Mouse (Mus musculus): ENCODE measurements around the gene Pde1a. TPM values are rescaled to one million over a fixed set of nuclear protein-coding genes. Genes with fewer than 3 reads are reported as not detected.

Pde1a gene
- polyA plus RNA-seq (2015; fragmentation: Nextera tagmentation; extraction: Ambion mirVana): 35.2 and 37.5 TPM in 2 replicates

GRCm38 (mm10) chr2:80128861-80129698, at the start of gene Pde1a:
Gene Pde1a, minus strand, starts transcription at chr2:80129458.
- 11% methylated on average over 21 of the region's 21 CpGs for WGBS

GRCm38 (mm10) chr2:80178608-80179280, 49.5 kb upstream of the Pde1a start:
- no peak overlapping the region for H3K9ac ChIP-seq (ENCODE audit: low read depth, low read length)
- no peak overlapping the region for H3K4me3 ChIP-seq (replicated peaks; ENCODE audit: low read depth, low read length)
- no peaks in the 10 kb centered on the region for H3K27me3 ChIP-seq (ENCODE audit: insufficient read depth, low read length)
- H3K4me1 ChIP-seq (replicated peaks; ENCODE audit: insufficient read depth, low read length): no peaks in the 10 kb centered on the region
- no peaks in the 10 kb centered on the region for H3K9me3 ChIP-seq (replicated peaks; ENCODE audit: low read length)
- no peaks in the 10 kb centered on the region for H3K36me3 ChIP-seq (ENCODE audit: insufficient read depth, low read length)
- DNase-seq (ENCODE audit: low spot score) (no peak), ATAC-seq (replicated peaks; ENCODE audit: low FRiP score, low read depth) (no peak)
- TF ChIP-seq CTCF (IDR thresholded peaks at IDR 0.05; ENCODE audit: low read depth): no peak
- 32% methylated on average over 4 of the region's 4 CpGs for WGBS
- H3K4me2 ChIP-seq (ENCODE audit: low read length): no peak overlapping the region
- H3K27ac ChIP-seq: no peak overlapping the region

More at GRCm38 (mm10) chr2:80128861-80129698, at the start of gene Pde1a:
- no peaks in the 10 kb centered on the region for H3K9me3 ChIP-seq (replicated peaks; ENCODE audit: low read length)
- no peak within 1 kb of the TSS for H3K27ac ChIP-seq
- no peaks in the 10 kb centered on the region for H3K36me3 ChIP-seq (ENCODE audit: insufficient read depth, low read length)
- no peak for ATAC-seq (replicated peaks; ENCODE audit: low FRiP score, low read depth)
- H3K27me3 ChIP-seq (ENCODE audit: insufficient read depth, low read length): no peaks in the 10 kb centered on the region
- DNase-seq (ENCODE audit: low spot score): peak; percentile 56
- 0 out of 2 replicates have a peak within 1 kb of the TSS, but pooled peaks have one; percentile 27 for H3K9ac ChIP-seq (ENCODE audit: low read depth, low read length)
- peak within 1 kb of the TSS; percentile 30 for H3K4me3 ChIP-seq (replicated peaks; ENCODE audit: low read depth, low read length)
- TF ChIP-seq CTCF (IDR thresholded peaks at IDR 0.05; ENCODE audit: low read depth): no peak
- H3K4me2 ChIP-seq (ENCODE audit: low read length): peak within 1 kb of the TSS; percentile 57
- 0 out of 2 replicates have a peak, but pooled peaks cover 9% of the 10 kb centered on the region for H3K4me1 ChIP-seq (replicated peaks; ENCODE audit: insufficient read depth, low read length)

- Histone ChIP-seq H3K9ac (ENCODE audit: low read depth, low read length) (no peak overlapping the region), H3K4me3 (replicated peaks; ENCODE audit: low read depth, low read length) (no peak overlapping the region), H3K27ac (no peak overlapping the region), H3K4me1 (replicated peaks; ENCODE audit: insufficient read depth, low read length) (no peaks in the 10 kb centered on the region), H3K36me3 (ENCODE audit: insufficient read depth, low read length) (no peaks in the 10 kb centered on the region), H3K9me3 (replicated peaks; ENCODE audit: low read length) (no peaks in the 10 kb centered on the region), H3K27me3 (ENCODE audit: insufficient read depth, low read length) (no peaks in the 10 kb centered on the region), H3K4me2 (ENCODE audit: low read length) (no peak overlapping the region)
- DNase-seq (ENCODE audit: low spot score) (peak; percentile 89), ATAC-seq (replicated peaks; ENCODE audit: low FRiP score, low read depth) (no peak; the same call in 1 of the 2 replicates)
- WGBS: 18% methylated on average over 3 of the region's 3 CpGs
- no peak for TF ChIP-seq CTCF (IDR thresholded peaks at IDR 0.05; ENCODE audit: low read depth)
Observed at GRCm38 (mm10) chr2:80178154-80178553, 48.9 kb upstream of the Pde1a start.

GRCm38 (mm10) chr2:80168103-80168502, 38.8 kb upstream of the Pde1a start:
- no peak overlapping the region for H3K9ac ChIP-seq (ENCODE audit: low read depth, low read length)
- no peaks in the 10 kb centered on the region for H3K36me3 ChIP-seq (ENCODE audit: insufficient read depth, low read length)
- no peak for TF ChIP-seq CTCF (IDR thresholded peaks at IDR 0.05; ENCODE audit: low read depth)
- H3K4me1 ChIP-seq (replicated peaks; ENCODE audit: insufficient read depth, low read length): no peaks in the 10 kb centered on the region
- H3K9me3 ChIP-seq (replicated peaks; ENCODE audit: low read length): no peaks in the 10 kb centered on the region
- no peak overlapping the region for H3K4me2 ChIP-seq (ENCODE audit: low read length)
- ATAC-seq (replicated peaks; ENCODE audit: low FRiP score, low read depth) (no peak), DNase-seq (ENCODE audit: low spot score) (no peak)
- no peaks in the 10 kb centered on the region for H3K27me3 ChIP-seq (ENCODE audit: insufficient read depth, low read length)
- H3K27ac ChIP-seq: no peak overlapping the region
- WGBS: 91% methylated on average over 1 of the region's 1 CpGs
- no peak overlapping the region for H3K4me3 ChIP-seq (replicated peaks; ENCODE audit: low read depth, low read length)

GRCm38 (mm10) chr2:80158784-80159183, 29.5 kb upstream of the Pde1a start:
- H3K4me3 ChIP-seq (replicated peaks; ENCODE audit: low read depth, low read length): no peak overlapping the region
- no peak overlapping the region for H3K27ac ChIP-seq
- H3K9ac ChIP-seq (ENCODE audit: low read depth, low read length): no peak overlapping the region
- ATAC-seq (replicated peaks; ENCODE audit: low FRiP score, low read depth): no peak
- 87% methylated on average over 2 of the region's 2 CpGs for WGBS
- no peak for DNase-seq (ENCODE audit: low spot score)
- no peaks in the 10 kb centered on the region for H3K36me3 ChIP-seq (ENCODE audit: insufficient read depth, low read length)
- no peak for TF ChIP-seq CTCF (IDR thresholded peaks at IDR 0.05; ENCODE audit: low read depth)
- H3K9me3 ChIP-seq (replicated peaks; ENCODE audit: low read length): no peaks in the 10 kb centered on the region
- no peaks in the 10 kb centered on the region for H3K27me3 ChIP-seq (ENCODE audit: insufficient read depth, low read length)
- no peaks in the 10 kb centered on the region for H3K4me1 ChIP-seq (replicated peaks; ENCODE audit: insufficient read depth, low read length)
- no peak overlapping the region for H3K4me2 ChIP-seq (ENCODE audit: low read length)

- TF ChIP-seq CTCF (IDR thresholded peaks at IDR 0.05; ENCODE audit: low read depth): no peak
Observed at GRCm38 (mm10) chr2:80158196-80158595, 28.9 kb upstream of the Pde1a start.

More at GRCm38 (mm10) chr2:80158196-80158595, 28.9 kb upstream of the Pde1a start:
- H3K9ac ChIP-seq (ENCODE audit: low read depth, low read length): no peak overlapping the region
- WGBS: 92% methylated on average over 3 of the region's 3 CpGs
- H3K36me3 ChIP-seq (ENCODE audit: insufficient read depth, low read length): no peaks in the 10 kb centered on the region
- H3K4me1 ChIP-seq (replicated peaks; ENCODE audit: insufficient read depth, low read length): no peaks in the 10 kb centered on the region
- no peak overlapping the region for H3K4me2 ChIP-seq (ENCODE audit: low read length)
- no peak for DNase-seq (ENCODE audit: low spot score)
- H3K9me3 ChIP-seq (replicated peaks; ENCODE audit: low read length): no peaks in the 10 kb centered on the region
- H3K27ac ChIP-seq: no peak overlapping the region
- H3K27me3 ChIP-seq (ENCODE audit: insufficient read depth, low read length): no peaks in the 10 kb centered on the region
- no peak overlapping the region for H3K4me3 ChIP-seq (replicated peaks; ENCODE audit: low read depth, low read length)
- no peak for ATAC-seq (replicated peaks; ENCODE audit: low FRiP score, low read depth)

Measured in kidney, postnatal 0 days (tissue).